Mouse (Mus musculus): ENCODE measurements around the gene Pla2g5.
"Not testable (repeated sequence)": the region's sequence is repeated elsewhere in the genome, so short reads cannot be mapped to it uniquely, and the experiment has no call there.

The Pla2g5 gene

DNA sequence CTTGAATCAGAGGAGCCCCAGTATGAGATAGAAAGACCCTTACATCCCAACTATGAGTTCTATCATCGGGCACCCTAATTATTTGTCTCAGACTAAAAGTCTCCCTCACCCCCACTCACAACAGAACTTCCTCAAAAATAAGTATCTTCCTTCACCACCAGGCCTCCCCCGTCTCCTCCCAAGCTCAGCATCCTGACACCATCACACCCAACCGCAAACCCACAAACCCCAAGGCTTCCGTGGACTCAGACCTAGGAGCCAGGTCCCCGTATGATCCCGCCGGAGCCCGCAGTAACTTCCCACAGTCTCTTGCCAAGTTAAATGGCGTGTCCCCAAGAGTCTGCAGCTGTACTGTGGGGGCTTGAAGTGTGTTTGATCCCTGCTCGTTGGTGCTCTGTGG lies 5.7 kb downstream of the Pla2g5 start:
- DNase-seq = no peak

DNA sequence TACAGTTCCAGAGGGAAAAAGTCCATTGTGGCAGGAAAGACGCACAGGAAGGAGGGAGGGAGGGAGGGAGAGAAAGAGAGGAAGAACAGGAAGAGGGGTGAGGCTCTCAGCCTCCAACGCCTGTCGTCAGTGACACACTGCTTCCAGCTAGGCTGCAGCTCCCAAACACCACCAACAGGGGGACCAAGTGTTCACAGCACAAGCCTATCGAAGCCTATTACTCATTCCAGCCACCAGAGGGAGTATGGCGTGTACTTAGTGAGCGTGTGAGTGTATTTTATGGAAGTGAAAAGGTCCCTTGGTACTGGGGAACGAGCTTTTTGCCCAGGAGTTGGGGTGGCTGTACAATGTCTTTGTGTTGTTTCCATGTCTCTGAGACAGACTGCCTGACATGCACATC lies 6.8 kb downstream of the Pla2g5 start:
- DNase-seq = peak; percentile 75

DNA sequence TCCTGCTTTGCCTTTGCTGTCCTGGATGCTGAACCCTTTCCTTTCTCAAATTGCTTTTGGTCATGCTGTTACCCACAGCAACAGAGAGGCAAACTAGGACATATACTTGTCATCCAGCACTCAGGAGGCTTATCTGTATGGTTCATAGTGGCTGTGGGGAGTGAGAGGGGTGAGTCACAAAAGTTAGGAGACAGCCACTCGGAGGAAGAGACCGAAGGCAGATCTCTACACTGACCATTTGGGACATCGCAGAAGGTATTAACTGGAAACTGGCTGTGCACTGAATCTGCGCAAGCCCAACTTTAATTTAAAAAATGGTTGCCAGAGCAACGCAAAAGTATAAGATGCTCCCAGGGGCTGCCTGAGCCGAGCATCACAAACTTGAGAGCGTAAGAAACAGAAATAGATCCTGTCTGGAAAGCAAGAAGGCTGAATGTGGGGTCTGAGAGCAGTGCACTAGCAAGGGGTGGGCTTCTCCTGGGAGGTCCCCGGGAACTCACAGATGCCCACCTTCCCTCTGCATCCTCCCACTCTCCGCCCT lies 8.1 kb downstream of the Pla2g5 start:
- no peak for DNase-seq

DNA sequence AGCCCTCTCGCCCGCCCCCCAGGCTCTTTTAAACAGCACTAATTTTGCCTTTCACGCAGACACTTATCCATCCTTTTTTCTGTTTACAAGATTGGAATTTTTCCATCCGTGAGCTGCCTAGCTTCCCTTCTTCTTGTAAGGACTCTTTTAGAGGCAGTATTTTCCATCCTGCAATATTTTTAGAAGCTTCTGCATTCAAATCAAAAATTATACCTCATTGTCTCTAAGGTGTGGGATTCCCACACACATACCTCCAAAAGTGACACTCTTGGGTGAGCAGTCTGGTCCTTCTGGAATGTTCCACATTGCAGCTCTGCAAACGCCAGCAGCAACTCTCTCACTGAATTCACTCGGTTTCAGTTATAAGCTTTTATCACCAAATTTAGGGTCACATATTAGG lies 10.3 kb downstream of the Pla2g5 start:
- no peak for DNase-seq

DNA sequence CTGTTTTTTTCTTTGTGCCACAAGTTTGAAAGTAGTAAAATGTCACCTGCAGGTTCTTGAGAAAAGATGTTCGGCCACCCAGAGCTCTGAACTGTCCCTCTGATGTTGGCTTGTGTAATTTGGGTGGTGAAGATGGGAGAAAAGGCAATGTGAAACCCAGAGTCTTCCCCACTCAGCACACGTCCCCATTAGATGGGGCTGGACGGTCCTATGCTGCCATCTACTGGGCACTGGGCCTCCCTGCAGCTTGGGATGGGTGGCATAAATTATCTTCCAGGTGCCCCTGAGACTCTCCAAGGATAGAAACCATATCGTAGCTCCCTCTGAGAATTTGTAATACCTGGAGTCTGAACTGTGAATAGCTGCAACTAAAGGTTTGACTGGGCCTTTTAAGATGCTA lies 11.8 kb downstream of the Pla2g5 start:
- peak; percentile 72 for DNase-seq

DNA sequence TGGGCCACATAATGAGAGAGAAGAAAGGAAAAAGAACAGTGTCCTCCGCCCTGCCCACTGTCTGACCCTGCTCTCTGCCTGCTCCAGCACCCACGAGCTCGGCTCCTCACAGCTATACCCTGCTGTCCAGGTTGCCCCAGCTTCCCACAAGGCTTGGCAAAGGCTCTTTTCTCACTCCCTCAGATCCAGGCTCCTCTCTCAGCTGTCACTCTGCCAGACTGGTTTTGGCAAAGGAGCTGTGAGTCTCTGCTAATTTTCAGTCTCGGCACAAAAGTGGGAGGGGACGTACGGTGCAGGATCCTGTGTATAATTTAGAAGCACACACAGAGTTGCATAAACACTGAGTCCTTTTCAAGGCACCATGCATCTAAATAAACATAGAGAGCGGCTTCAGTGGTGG lies 21.9 kb downstream of the Pla2g5 start:
- no peak for DNase-seq

DNA sequence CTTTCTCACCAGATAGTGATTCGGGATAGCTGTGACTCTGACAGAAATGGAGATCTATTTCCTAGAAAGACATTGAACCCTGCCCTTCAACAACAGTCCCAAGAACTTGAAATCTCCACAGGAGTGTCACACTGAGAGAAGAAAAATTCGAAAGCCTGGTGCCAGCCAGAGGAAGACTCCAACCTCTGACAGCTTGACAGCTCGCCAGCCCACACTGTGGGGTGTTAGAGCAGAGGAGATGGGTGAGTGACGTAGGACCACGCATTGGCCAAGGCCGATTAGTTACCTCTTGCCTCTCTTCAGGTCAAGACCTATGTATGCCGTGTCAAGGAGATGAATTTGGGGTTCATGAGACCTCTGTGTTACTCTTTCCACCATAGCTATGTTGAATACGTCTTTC lies 22.6 kb downstream of the Pla2g5 start:
- DNase-seq = no peak

DNA sequence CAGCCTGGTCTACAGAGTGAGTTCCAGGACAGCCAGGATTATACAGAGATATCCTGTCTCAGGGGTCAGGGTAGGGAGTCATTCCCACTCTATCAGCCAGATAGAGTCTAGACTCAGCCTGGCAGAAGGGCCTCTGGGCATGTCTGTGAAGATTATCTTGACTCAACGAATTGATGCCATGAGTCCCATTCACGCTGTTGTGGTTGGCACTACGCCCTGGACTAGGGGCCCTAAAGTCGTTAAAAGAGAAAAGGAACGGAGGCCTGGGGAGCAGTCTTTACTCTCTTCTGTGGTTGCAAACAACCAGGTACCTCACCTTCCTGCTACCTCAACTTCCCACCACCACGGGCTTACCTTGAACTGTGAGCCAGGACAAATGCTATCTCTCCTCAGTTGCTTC lies 23.5 kb downstream of the Pla2g5 start:
- DNase-seq = no peak

DNA sequence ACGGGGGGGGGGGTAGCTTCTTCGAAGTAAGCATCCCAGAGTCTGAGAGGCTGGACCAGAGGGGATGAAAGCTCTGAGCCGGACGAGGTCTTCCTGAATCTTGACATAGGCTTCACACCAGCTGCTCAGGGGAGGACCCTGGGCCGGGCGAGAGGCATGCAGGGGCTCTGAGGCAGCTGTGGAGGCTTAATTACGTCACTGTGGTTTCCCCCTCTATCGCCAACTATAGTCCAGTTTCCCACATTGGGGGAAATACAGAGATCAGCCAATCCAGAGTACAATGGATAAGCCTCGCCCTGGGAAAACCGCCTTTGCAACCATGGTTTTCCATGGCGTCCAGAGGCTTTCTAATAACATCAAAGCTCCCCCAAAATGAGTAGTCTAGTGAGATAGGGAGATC lies 36.1 kb downstream of the Pla2g5 start:
- no peak for DNase-seq

DNA sequence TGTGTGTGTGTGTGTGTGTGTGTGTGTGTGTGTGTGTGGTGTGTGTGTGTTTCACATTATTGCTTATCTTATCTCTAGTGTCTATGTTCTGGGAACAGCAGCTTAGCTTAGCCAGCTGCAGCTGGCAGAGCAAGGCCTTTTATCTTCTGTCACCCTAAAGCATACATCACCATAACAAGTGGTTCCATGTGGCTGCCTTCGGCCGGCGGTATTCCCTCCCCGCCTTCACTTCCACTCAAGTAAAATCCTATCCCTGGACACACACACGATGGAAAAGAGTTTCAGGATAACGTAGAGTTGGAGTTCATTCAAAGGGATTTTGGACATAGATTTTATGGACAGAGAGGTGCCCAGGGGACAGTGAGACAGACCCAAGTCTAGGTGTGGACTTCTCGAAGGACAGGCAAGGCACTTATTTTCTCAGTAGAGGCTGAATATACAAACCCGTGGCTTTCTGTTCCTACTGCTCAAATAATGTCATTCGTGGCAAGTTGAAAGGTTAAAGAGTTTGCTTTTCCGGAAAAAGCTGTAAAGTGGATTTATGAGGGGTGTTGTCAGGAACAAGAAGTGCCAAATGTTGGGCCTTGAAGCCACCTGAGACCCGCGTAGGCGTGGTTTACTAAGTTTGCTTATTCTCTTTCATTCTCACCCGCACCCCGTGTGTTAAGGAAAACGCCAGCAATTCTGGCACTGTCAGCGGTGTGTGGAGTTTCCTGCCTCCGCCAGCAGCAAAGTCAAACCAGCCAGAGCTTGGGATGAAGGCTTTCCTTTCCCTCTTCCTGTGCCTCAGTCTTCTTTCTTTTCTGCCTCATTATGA lies 37.3 kb downstream of the Pla2g5 start:
- DNase-seq = peak; percentile 28

DNA sequence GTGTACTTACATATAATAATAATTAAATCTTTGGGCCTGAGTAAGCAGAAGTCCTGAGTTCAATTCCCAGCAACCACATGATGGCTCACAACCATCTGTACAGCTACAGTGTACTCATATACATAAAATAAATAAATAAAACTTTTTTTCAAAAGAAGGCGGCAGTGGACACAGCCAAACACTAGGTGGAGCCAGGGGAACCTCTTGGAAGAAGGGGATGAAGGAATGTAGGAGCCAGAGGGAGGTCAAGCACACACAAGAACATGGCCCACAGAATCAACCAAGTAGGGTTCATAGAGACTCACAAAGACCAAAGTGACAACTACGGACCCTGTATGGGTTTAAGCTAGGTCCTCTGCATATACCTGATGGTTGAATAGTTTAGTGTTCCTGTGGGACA lies 38.6 kb downstream of the Pla2g5 start:
- DNase-seq = peak; percentile 48

DNA sequence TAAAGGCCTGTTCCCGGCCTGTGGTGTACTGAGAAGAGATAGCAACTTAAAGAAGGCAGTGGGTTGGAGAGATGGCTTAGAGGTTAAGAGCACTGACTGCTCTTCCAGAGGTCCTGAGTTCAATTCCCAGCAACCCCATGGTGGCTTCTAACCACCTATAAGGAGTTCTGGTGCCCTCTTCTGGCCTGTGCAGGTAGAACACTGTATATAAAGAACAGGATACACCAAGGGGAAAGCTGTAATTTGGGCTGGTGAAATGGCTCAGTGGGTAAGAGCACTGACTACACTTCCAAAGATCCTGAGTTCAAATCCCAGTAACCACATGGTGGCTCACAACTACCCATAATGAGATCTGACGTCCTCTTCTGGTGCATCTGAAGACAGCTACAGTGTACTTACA lies 39.1 kb downstream of the Pla2g5 start:
- DNase-seq = not testable (repeated sequence)

DNA sequence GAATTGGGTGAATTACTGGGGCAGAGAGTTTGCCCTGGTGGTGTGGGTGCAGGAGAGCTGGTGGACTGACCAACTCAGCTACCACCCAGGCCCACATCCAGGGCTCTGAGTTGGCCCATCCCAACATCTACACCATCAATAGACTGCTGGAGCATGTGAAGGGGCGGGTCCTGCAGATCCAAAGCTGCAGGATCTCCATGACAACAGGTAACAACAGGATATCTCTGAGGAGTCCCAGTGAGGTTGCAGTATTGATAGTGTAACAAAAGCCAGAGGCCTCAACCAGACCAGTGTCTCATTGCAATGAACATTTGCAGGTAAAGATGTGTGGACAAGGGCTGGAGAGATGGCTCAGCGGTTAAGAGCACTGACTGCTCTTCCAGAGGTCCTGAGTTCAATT lies 42.2 kb downstream of the Pla2g5 start:
- DNase-seq = no peak

DNA sequence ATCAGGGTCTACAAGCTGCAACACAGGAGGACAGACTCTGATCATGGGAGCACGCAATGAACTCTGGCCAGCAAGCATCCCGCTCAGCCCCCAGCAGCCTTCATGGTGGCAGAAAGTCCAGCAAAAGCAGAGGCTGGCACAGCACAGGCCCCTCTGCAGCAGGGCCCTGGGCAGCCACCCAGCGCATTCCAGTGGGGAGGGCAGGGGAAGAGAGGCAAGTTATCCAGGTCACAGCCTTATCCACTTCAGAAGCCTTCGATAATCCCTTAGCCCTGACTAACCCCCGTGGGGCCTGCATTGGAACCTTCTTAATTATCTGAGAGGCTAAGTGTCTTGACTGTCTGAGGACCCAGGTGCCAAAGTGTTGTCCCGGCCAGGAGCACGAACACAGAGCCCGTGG lies 44.2 kb downstream of the Pla2g5 start:
- peak; percentile 77 for DNase-seq

DNA sequence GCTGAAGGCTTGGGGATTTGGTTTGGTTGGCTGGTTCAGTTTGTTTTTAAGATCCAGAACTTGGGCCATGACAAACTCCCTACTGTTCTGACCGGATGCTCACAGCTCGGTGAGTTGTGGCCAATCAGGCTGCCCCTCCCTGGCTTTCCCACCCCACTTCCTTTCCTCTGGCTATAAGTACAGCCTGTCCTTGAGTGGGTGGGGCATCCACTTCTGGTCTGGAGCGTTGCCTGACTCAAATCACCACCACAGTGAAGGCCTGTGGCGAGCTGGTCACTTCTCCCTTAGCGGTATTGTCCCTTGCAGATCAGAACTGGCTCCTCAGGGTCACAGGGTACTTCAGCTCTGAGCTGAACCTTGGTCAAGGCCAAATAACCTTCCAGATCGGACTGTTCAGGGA lies 45.5 kb downstream of the Pla2g5 start:
- DNase-seq = peak; percentile 20

DNA sequence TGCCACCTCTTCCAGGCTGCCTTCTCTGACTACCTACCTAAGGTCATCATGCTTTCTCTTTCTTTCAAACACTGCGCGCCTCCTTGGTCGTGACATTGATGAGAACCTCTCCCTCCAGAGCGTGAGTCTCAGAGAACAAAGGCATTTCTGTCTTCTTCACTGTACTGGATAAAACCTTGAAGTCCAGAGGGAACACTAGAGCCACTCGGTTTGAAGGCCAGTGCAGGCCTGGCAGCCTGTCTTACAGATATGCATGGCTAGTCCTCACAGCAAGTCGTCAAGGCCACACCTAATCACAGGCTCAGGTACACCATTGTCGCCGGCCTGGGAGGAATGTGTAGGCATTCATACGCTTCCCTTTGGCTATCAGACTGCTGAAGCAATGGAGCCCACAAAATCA lies 47.1 kb downstream of the Pla2g5 start:
- no peak for DNase-seq

DNA sequence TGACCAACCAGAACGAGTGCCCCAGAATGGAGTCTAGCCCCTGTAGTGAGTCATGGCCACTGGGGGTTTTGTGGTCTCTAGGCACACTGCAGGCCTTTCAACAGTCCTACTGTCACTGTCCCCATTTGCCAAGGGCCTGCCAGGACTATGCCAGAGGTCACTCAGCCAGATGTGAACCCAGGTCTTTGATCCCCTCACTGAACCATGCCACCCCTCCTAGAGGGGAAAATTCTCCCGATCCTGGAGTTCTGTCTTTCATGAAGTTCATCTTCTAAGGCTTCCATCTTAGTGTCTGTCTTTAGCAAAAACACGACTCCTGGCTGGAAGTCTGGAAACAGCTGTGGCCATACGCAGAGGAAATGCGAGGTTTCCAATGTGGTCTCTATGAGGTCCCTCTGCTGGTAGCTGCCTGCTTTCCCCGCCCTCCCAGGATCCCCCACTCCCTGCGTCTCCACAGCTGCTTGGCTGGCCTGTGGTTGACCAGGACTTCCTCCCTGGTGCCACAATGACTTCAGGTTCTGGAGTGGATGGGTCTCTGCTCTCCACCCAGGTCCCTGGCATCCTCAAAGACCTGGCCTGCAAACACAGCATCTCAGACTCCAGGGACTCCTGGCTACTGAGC lies 56.3 kb downstream of the Pla2g5 start:
- no peak for DNase-seq

DNA sequence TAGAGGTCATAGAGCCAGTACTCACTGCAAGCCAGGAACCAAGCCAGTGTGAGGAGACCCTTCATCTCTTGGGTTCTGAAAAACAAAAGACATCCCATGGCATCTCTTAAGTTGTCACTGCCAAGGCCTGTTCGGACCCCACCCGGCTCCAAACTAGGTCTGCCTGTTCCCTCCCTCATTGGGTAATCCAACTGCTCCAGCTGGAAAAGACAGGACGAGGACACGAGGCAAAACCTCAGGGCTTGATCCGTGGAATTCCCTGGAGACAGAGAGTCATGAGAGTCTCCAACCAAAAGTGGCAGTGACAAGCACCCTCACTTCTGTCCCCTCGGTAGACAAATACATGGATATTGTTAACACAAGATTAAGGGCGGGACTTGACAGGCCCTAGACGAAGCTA lies 57.1 kb downstream of the Pla2g5 start:
- DNase-seq = no peak

DNA sequence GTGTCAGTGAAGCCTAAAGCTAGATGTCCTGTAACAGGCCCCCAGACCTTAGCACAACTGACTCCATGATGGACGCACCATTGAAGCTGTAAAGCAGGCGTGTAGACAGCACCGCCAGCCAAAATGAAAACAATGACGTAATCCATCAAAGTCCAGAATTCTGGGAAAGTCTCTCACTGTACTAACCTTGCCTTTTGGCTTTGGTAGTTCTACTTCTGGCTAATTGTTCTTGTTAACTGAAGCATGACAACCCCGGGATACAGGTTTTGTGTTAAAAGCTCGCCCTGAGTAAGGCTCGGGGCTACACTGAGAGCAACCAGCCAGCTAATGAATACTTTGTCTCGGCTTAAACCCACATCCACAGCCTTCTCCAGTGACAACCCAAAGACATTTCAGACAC lies 58.0 kb downstream of the Pla2g5 start:
- peak; percentile 53 for DNase-seq

DNA sequence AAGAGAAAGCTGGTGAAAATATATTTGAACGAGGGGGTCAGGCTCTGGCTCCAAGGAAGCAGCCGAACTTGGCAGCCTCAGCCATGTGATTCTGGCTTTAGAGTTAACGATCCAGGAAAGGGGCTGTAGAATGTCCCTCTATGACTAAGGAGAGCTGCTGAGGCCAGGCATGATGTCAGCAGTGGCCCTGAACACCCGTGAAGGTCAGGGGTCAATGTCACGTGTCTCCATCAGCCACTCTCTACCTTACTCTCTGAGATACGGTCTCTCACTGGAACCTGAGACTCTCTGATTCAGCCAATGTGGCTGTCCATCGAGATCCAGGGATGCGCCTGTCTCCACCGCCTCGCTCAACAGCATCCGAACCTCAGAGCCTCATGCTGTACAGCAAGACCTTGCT lies 60.4 kb downstream of the Pla2g5 start:
- DNase-seq = no peak

DNA sequence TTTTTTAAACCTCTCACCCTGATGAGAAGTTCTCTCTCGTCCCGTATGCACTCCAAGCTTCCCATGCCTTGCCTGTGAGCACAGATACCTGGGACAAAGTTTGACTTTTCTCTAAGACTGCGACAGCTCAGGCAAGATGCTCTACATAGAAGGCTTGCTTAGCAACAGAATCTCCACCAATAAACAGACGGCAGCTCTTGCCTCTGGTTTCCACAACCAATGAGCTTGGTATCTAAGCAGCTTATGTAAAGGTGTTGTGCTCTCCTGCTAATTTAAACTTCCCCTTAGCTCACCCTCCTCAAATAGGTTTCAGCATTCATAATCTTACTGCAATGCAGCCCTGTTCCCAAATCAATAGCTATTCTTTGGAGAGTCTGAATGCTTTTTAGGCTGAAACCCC lies 61.7 kb downstream of the Pla2g5 start:
- no peak for DNase-seq

DNA sequence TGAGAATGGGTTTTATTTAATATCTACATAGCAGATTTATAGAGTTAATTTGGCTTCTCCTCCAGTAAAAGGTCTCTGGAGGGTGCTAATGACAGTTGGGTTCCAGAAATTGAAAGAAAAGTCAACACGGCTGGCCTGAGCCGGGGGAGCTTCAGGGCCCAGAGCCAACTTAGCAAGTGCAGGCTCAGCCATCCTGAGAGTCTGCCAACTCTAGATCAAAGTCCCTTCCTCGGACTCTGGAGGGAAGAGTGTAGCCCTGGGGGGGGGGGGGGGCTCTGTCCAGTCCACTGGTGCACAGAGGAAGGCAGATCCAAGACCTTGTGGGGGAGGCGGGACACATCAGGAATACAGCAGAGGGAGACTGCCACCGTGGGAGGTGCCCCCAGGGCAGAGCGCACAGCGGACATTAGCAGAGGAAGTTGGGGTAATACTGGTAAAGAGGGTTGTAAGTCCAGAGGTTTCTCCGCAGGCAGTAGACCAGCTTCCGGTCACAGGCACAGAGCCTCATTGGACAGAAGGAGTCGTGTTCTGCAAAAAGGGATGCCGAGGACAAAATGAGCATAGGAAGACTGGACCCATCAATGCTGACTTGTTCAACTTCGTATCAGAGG lies 63.0 kb downstream of the Pla2g5 start:
- peak; percentile 87 for DNase-seq

DNA sequence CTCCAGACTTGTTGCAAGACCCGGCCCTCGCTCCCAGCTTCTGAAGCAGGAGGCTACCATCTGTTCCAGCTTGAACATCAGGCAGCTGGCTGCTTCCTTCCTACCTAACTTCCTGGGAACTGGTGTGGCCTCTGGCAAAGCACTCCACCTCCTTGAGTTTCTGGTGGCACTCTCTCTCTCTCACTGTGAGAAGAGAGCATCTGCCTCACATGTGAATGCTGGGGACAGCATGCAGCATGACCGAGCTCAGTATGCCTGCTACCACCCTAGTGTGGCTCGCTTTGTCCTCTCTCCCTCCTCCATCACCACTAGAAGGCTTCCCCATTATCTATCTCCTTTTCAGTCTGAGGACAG lies 66.1 kb downstream of the Pla2g5 start:
- no peak for DNase-seq

DNA sequence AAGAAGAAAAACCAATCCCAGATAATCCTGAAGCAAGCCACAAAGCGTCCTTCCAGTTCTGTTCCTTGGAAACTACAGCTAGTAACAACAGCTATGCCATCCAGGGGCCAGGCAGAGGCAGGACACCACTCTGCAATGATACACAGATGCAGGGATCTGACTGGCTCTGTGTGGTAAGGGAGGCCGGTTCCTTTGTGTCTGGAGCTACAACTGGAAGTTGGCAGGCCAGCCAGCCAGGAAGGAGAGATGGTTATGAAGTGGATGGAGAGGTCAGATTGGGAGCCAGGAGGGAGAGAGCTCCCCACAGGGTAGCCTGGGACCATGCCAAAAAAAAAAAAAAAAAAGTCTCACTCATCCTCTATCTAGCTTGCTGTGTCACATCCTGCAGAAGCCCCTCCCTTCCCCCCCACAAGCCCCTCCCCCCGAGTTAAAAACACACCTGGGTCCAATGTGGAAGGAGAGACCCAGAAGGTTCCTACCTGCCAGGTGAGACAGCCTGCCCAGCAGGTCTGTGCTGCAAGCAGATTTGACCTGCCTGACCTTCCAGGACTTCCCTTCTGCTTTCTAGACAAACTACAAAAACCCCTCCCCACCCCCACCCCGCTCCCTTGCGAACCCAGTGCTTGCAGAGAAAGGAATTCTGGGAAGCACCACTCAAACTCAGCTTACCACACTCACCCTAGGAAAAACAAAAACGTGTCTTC lies 66.6 kb downstream of the Pla2g5 start:
- no peak for DNase-seq
